Mouse (Mus musculus) myocyte (in vitro differentiated cells): ENCODE results near the gene Tfeb. TPM values are rescaled to one million over a fixed set of nuclear protein-coding genes. Genes with fewer than 3 reads are reported as not detected.

Experiments used
- H3K27me3 ChIP-seq: one replicate; pipeline ENCODE4 v1.6.1; 2011; ENCODE audit not compliant: control insufficient read depth, insufficient read depth, insufficient read length
- H3K36me3 ChIP-seq: one replicate; pipeline ENCODE4 v1.6.1; 2011; ENCODE audit not compliant: control insufficient read depth, insufficient read depth
- H3K4me2 ChIP-seq: one replicate; pipeline ENCODE4 v1.6.1; 2011; ENCODE audit warnings: low read depth, control low read depth
- H3K4me3 ChIP-seq: one replicate; pipeline ENCODE4 v1.5.1; 2011; ENCODE audit warnings: mild to moderate bottlenecking, control low read depth, moderate library complexity
- H3K79me2 ChIP-seq: one replicate; pipeline ENCODE4 v1.6.1; 2011; ENCODE audit not compliant: control insufficient read depth, insufficient read depth
- H3ac ChIP-seq: one replicate; pipeline ENCODE4 v1.6.1; 2011; ENCODE audit not compliant: control insufficient read depth, insufficient read length
- CEBPB ChIP-seq: IDR thresholded peaks from 2 replicates; pipeline ENCODE4 v1.6.1; 2011; ENCODE audit warnings: mild to moderate bottlenecking, moderate library complexity; ENCODE audit not compliant: poor library complexity, insufficient read depth, severe bottlenecking
- E2F4 ChIP-seq: IDR thresholded peaks from one replicate; pipeline ENCODE4 v1.6.1; 2011; ENCODE audit warnings: mild to moderate bottlenecking, control low read depth, moderate library complexity; ENCODE audit not compliant: insufficient read depth
- MAX ChIP-seq: IDR thresholded peaks from one replicate; pipeline ENCODE4 v1.6.1; 2011; ENCODE audit warnings: low read depth, mild to moderate bottlenecking, control low read depth
- MYOD1 ChIP-seq, 3 experiments: IDR thresholded peaks; one replicate each; pipeline ENCODE4 v1.6.1; 2011; ENCODE audit warnings: control low read depth in 2 of 3, low read depth in 2 of 3, mild to moderate bottlenecking in 2 of 3, moderate library complexity in 1 of 3; ENCODE audit not compliant: insufficient read length in 2 of 3, control insufficient read depth in 1 of 3
- MYOG ChIP-seq, 3 experiments: IDR thresholded peaks; one replicate each; pipeline ENCODE4 v1.6.1; 2011; ENCODE audit warnings: control low read depth in 2 of 3, low read depth in 2 of 3, mild to moderate bottlenecking in 2 of 3; ENCODE audit not compliant: insufficient read length in 2 of 3, control insufficient read depth in 1 of 3, insufficient read depth in 1 of 3
- POLR2A ChIP-seq: IDR thresholded peaks from one replicate; pipeline ENCODE4 v1.6.1; 2011; ENCODE audit warnings: low read depth, mild to moderate bottlenecking, control low read depth, moderate library complexity; ENCODE audit not compliant: insufficient read length
- POLR2AphosphoS2 ChIP-seq: IDR thresholded peaks from one replicate; pipeline ENCODE4 v1.6.1; 2011; ENCODE audit warnings: low read depth, control low read depth; ENCODE audit not compliant: insufficient read length
- REST ChIP-seq: IDR thresholded peaks from one replicate; pipeline ENCODE4 v1.6.1; 2011; ENCODE audit warnings: mild to moderate bottlenecking, control low read depth, moderate library complexity; ENCODE audit not compliant: insufficient read depth, insufficient read length
- SRF ChIP-seq: IDR thresholded peaks from one replicate; pipeline ENCODE4 v1.6.1; 2011; ENCODE audit warnings: low read depth; ENCODE audit not compliant: control insufficient read depth, insufficient read length
- TCF12 ChIP-seq: IDR thresholded peaks from one replicate; pipeline ENCODE4 v1.6.1; 2011; ENCODE audit warnings: mild to moderate bottlenecking, control low read depth; ENCODE audit not compliant: poor library complexity, insufficient read depth, severe bottlenecking
- TCF3 ChIP-seq: IDR thresholded peaks from one replicate; pipeline ENCODE4 v1.6.1; 2011; ENCODE audit warnings: low read depth, control low read depth; ENCODE audit not compliant: insufficient read length
- USF1 ChIP-seq: IDR thresholded peaks from one replicate; pipeline ENCODE4 v1.6.1; 2011; ENCODE audit warnings: low read depth, mild to moderate bottlenecking, control low read depth, moderate library complexity
- polyA plus RNA-seq: library from polyadenylated mRNA; unstranded; fragments of >200 nt; fragmentation: generic; extraction: Trizol; gene quantifications from one replicate; pipeline ENCODE4 v1.2.1, GENCODE M21; 2012; ENCODE audit warnings: missing spikeins

Gene Tfeb
- polyA plus RNA-seq, 1 experiment, result 16.5 TPM

GRCm38 (mm10) chr17:47773604-47774003, 36.8 kb downstream of the Tfeb start:
- TF ChIP-seq TCF12 (no peak), TCF3 (no peak), E2F4 (no peak), MAX (no peak), MYOG (IDR thresholded peaks at IDR 0.05; ENCODE audit: control insufficient read depth in 1 of 3, insufficient read depth in 1 of 3, insufficient read length in 2 of 3, low read depth in 2 of 3) (no peak), REST (no peak), USF1 (no peak), POLR2AphosphoS2 (no peak), POLR2A (no peak)
- Histone ChIP-seq H3K36me3 (no peaks in the 10 kb centered on the region), H3ac (no peak overlapping the region), H3K4me3 (no peak overlapping the region), H3K4me2 (no peak overlapping the region), H3K27me3 (no peaks in the 10 kb centered on the region), H3K79me2 (no peaks in the 10 kb centered on the region)

GRCm38 (mm10) chr17:47777141-47777540, 40.3 kb downstream of the Tfeb start:
- H3K27me3 ChIP-seq, result no peaks in the 10 kb centered on the region
- no peak overlapping the region for H3ac ChIP-seq
- H3K79me2 ChIP-seq, result no peaks in the 10 kb centered on the region
- TF ChIP-seq USF1, result no peak
- TF ChIP-seq POLR2A, result no peak
- no peak for TF ChIP-seq E2F4
- TF ChIP-seq CEBPB, result no peak
- TF ChIP-seq SRF, result no peak
- no peak for TF ChIP-seq REST
- TF ChIP-seq MYOG (IDR thresholded peaks at IDR 0.05; ENCODE audit: control insufficient read depth in 1 of 3, insufficient read depth in 1 of 3, insufficient read length in 2 of 3, low read depth in 2 of 3), result no peak
- no peak for TF ChIP-seq MYOD1 (IDR thresholded peaks at IDR 0.05; ENCODE audit: control insufficient read depth in 1 of 3, insufficient read length in 2 of 3, low read depth in 2 of 3)
- no peak for TF ChIP-seq TCF3
- TF ChIP-seq MAX, result no peak
- no peak for TF ChIP-seq POLR2AphosphoS2
- no peak for TF ChIP-seq TCF12
- H3K4me2 ChIP-seq, result no peak overlapping the region
- no peaks in the 10 kb centered on the region for H3K36me3 ChIP-seq
- H3K4me3 ChIP-seq, result no peak overlapping the region

GRCm38 (mm10) chr17:47780470-47780869, 43.6 kb downstream of the Tfeb start:
- TF ChIP-seq TCF3 (no peak), POLR2A (no peak), REST (no peak), TCF12 (no peak), CEBPB (no peak), SRF (no peak), POLR2AphosphoS2 (no peak)
- Histone ChIP-seq H3K36me3 (no peaks in the 10 kb centered on the region), H3ac (no peak overlapping the region), H3K27me3 (no peaks in the 10 kb centered on the region), H3K79me2 (no peaks in the 10 kb centered on the region), H3K4me3 (no peak overlapping the region), H3K4me2 (no peak overlapping the region)

- no peak for TF ChIP-seq CEBPB
- TF ChIP-seq USF1, result no peak
- no peak for TF ChIP-seq POLR2AphosphoS2
- TF ChIP-seq MYOG (IDR thresholded peaks at IDR 0.05; ENCODE audit: control insufficient read depth in 1 of 3, insufficient read depth in 1 of 3, insufficient read length in 2 of 3, low read depth in 2 of 3), result no peak
- TF ChIP-seq MAX, result no peak
- TF ChIP-seq SRF, result no peak
- no peak for TF ChIP-seq E2F4
- TF ChIP-seq TCF3, result no peak
- H3K27me3 ChIP-seq, result no peaks in the 10 kb centered on the region
Observed at GRCm38 (mm10) chr17:47782486-47782885, 45.7 kb downstream of the Tfeb start.

GRCm38 (mm10) chr17:47783445-47784223, 46.8 kb downstream of the Tfeb start:
- no peaks in the 10 kb centered on the region for H3K27me3 ChIP-seq
- no peaks in the 10 kb centered on the region for H3K36me3 ChIP-seq
- no peak overlapping the region for H3K4me2 ChIP-seq
- TF ChIP-seq POLR2A (no peak), CEBPB (no peak), E2F4 (no peak), REST (no peak), TCF3 (no peak), SRF (no peak), USF1 (no peak), MYOG (IDR thresholded peaks at IDR 0.05; ENCODE audit: control insufficient read depth in 1 of 3, insufficient read depth in 1 of 3, insufficient read length in 2 of 3, low read depth in 2 of 3) (no peak), TCF12 (no peak), MAX (no peak), MYOD1 (IDR thresholded peaks at IDR 0.05; ENCODE audit: control insufficient read depth in 1 of 3, insufficient read length in 2 of 3, low read depth in 2 of 3) (no peak), POLR2AphosphoS2 (no peak)
- no peaks in the 10 kb centered on the region for H3K79me2 ChIP-seq
- no peak overlapping the region for H3ac ChIP-seq
- H3K4me3 ChIP-seq, result no peak overlapping the region

More at GRCm38 (mm10) chr17:47782486-47782885, 45.7 kb downstream of the Tfeb start:
- Histone ChIP-seq H3K4me2 (no peak overlapping the region), H3K4me3 (no peak overlapping the region), H3K79me2 (no peaks in the 10 kb centered on the region), H3ac (no peak overlapping the region), H3K36me3 (no peaks in the 10 kb centered on the region)
